Mouse (Mus musculus) myocyte (in vitro differentiated cells): Measurements from ENCODE around the gene H2al2a.

Experiments
- E2F4 ChIP-seq: IDR thresholded peaks from one replicate; pipeline ENCODE4 v1.6.1; 2011; ENCODE audit warnings: mild to moderate bottlenecking, control low read depth, moderate library complexity; ENCODE audit not compliant: insufficient read depth
- MAX ChIP-seq: IDR thresholded peaks from one replicate; pipeline ENCODE4 v1.6.1; 2011; ENCODE audit warnings: low read depth, mild to moderate bottlenecking, control low read depth
- MYOD1 ChIP-seq, 3 experiments: IDR thresholded peaks; one replicate each; pipeline ENCODE4 v1.6.1; 2011; ENCODE audit warnings: control low read depth in 2 of 3, low read depth in 2 of 3, mild to moderate bottlenecking in 2 of 3, moderate library complexity in 1 of 3; ENCODE audit not compliant: insufficient read length in 2 of 3, control insufficient read depth in 1 of 3
- POLR2A ChIP-seq: IDR thresholded peaks from one replicate; pipeline ENCODE4 v1.6.1; 2011; ENCODE audit warnings: low read depth, mild to moderate bottlenecking, control low read depth, moderate library complexity; ENCODE audit not compliant: insufficient read length

- TF ChIP-seq POLR2A (no peak), MYOD1 (IDR thresholded peaks at IDR 0.05; ENCODE audit: control insufficient read depth in 1 of 3, insufficient read length in 2 of 3, low read depth in 2 of 3) (no peak), E2F4 (no peak), MAX (no peak)
Measured at GRCm38 (mm10) chr2:18039566-18040290, 43.0 kb upstream of the H2al2a start.
